In the genomic region with DNA sequence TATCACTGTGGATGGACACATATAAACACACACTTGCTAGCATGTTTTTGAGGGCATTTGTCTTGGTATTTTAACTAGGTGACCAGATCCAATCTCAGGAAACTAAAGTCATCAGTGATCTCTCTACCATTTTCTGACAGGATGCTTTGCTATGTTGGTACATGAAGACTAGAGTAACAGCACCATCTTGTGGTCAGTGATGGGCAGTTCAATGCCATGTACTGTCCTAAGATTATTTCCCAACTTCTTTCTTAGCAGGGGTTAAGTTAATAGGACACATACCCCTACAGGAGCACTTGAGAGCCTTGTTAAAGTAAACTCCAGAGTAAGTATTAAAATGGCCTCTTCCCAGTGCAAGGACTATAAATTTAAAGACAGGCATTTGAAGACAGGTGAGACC, we compare ENCODE assay signal across 9 mouse cellular contexts. TPM values are rescaled to one million over a fixed set of nuclear protein-coding genes. Genes with fewer than 3 reads are reported as not detected.
DNase-seq lines count a peak whose midpoint lies in the region; ATAC-seq lines count a peak whose summit lies in the region.
"Had no signal": no experiment of that assay in that cellular context is flagged by ENCODE, and none has a peak within 500 bp of the region (broad histone marks: within the 10 kb centered on the region; RNA-seq: fewer than 3 reads in every experiment).

No protein-coding gene starts in this region.

- no peaks in the 10 kb centered on the region for H3K4me1 ChIP-seq in liver, embryonic 11.5 days (replicated peaks; ENCODE audit: control insufficient read depth, insufficient read depth, low read length)
- H3K4me1 ChIP-seq in liver, embryonic 12.5 days: no peaks in the 10 kb centered on the region
- no peaks in the 10 kb centered on the region for H3K4me1 ChIP-seq in embryonic facial prominence, embryonic 11.5 days (ENCODE audit: control insufficient read depth, insufficient read depth, low read length)
- H3K4me1 ChIP-seq in neural tube, embryonic 12.5 days: no peaks in the 10 kb centered on the region

- no peak overlapping the region for H3K27ac ChIP-seq in liver, embryonic 11.5 days (ENCODE audit: low read depth, low read length)
- no peak overlapping the region for H3K27ac ChIP-seq in liver, embryonic 12.5 days
- no peak overlapping the region for H3K27ac ChIP-seq in embryonic facial prominence, embryonic 11.5 days (replicated peaks; ENCODE audit: low read depth, low read length)
- H3K27ac ChIP-seq in neural tube, embryonic 12.5 days: no peak overlapping the region

- DNase-seq in liver, embryonic 11.5 days (ENCODE audit: low spot score): no peak
- DNase-seq in embryonic facial prominence, embryonic 11.5 days (ENCODE audit: low spot score): peak; percentile 64
- peak; percentile 23 to 37 for DNase-seq in left cerebral cortex, postnatal 14 days (ENCODE audit: low spot score in 2 of 2)
- no peak for DNase-seq in ovary, postnatal 36 days (ENCODE audit: low spot score)

- H3K27me3 ChIP-seq in liver, embryonic 11.5 days (replicated peaks; ENCODE audit: control insufficient read depth, insufficient read depth, low read length): no peaks in the 10 kb centered on the region
- no peaks in the 10 kb centered on the region for H3K27me3 ChIP-seq in liver, embryonic 12.5 days (replicated peaks)
- no peaks in the 10 kb centered on the region for H3K27me3 ChIP-seq in embryonic facial prominence, embryonic 11.5 days (ENCODE audit: control insufficient read depth, insufficient read depth, low read length)
- no peaks in the 10 kb centered on the region for H3K27me3 ChIP-seq in neural tube, embryonic 12.5 days (replicated peaks)

- H3K4me3 ChIP-seq in liver, embryonic 11.5 days (ENCODE audit: low read depth, low read length): no peak overlapping the region
- no peak overlapping the region for H3K4me3 ChIP-seq in liver, embryonic 12.5 days
- H3K4me3 ChIP-seq in embryonic facial prominence, embryonic 11.5 days (ENCODE audit: low read depth, low read length): no peak overlapping the region
- H3K4me3 ChIP-seq in neural tube, embryonic 12.5 days: no peak overlapping the region
- H3K4me3 ChIP-seq: erythroblast, embryonic 14.5 days had no signal

- intact Hi-C loops in left cerebral cortex, postnatal 14 days (cut with DNase I): loop anchor here (2.0 kb wide), 2 partner anchors 426 to 458 kb away; no protein-coding TSS in a partner anchor

- H3K4me2 ChIP-seq in liver, embryonic 11.5 days: no peak overlapping the region
- H3K4me2 ChIP-seq in liver, embryonic 12.5 days: no peak overlapping the region
- H3K4me2 ChIP-seq in embryonic facial prominence, embryonic 11.5 days (ENCODE audit: low read depth, low read length): no peak overlapping the region
- no peak overlapping the region for H3K4me2 ChIP-seq in neural tube, embryonic 12.5 days (replicated peaks)

- 0 out of 2 replicates have a peak, but pooled peaks have one; percentile 47 for ATAC-seq in liver, embryonic 11.5 days (replicated peaks; ENCODE audit: low FRiP score)
- no peak for ATAC-seq in liver, embryonic 12.5 days
- ATAC-seq in activated CD4-positive, CD25-positive, alpha-beta regulatory T cell, adult 4 months: peak; percentile 38
- ATAC-seq in embryonic facial prominence, embryonic 11.5 days (replicated peaks; ENCODE audit: insufficient number of reproducible peaks, low FRiP score, low TSS enrichment, low read depth): peak; percentile 83
- ATAC-seq in inflammation-experienced regulatory T-cells, adult 6 months: peak; percentile 30
- 0 out of 2 replicates have a peak, but pooled peaks have one; percentile 48 for ATAC-seq in neural tube, embryonic 12.5 days (ENCODE audit: low FRiP score, low read depth)

- no peak overlapping the region for H3K9ac ChIP-seq in liver, embryonic 11.5 days (ENCODE audit: low read depth, low read length)
- H3K9ac ChIP-seq in liver, embryonic 12.5 days: no peak overlapping the region
- no peak overlapping the region for H3K9ac ChIP-seq in embryonic facial prominence, embryonic 11.5 days (replicated peaks; ENCODE audit: low read length)
- no peak overlapping the region for H3K9ac ChIP-seq in neural tube, embryonic 12.5 days

- H3K36me3 ChIP-seq in liver, embryonic 11.5 days (ENCODE audit: control insufficient read depth, insufficient read depth, low read length): no peaks in the 10 kb centered on the region
- no peaks in the 10 kb centered on the region for H3K36me3 ChIP-seq in liver, embryonic 12.5 days
- no peaks in the 10 kb centered on the region for H3K36me3 ChIP-seq in embryonic facial prominence, embryonic 11.5 days (replicated peaks; ENCODE audit: control insufficient read depth, insufficient read depth, low read depth, low read length)
- no peaks in the 10 kb centered on the region for H3K36me3 ChIP-seq in neural tube, embryonic 12.5 days

- H3K9me3 ChIP-seq in liver, embryonic 11.5 days (ENCODE audit: control insufficient read depth, low read length): no peaks in the 10 kb centered on the region
- no peaks in the 10 kb centered on the region for H3K9me3 ChIP-seq in liver, embryonic 12.5 days (replicated peaks)
- no peaks in the 10 kb centered on the region for H3K9me3 ChIP-seq in embryonic facial prominence, embryonic 11.5 days (replicated peaks; ENCODE audit: control insufficient read depth, low read length)
- H3K9me3 ChIP-seq in neural tube, embryonic 12.5 days: no peaks in the 10 kb centered on the region

RNA-seq across cellular contexts. Expression of a gene that starts 33.6 kb away (rescaled TPM):
- polyA plus RNA-seq in liver, embryonic 11.5 days (2014; fragmentation: Nextera tagmentation; extraction: Ambion mirVana): 5.2 and 6.1 TPM in 2 replicates
- 4.6 and 4.9 TPM in 2 replicates for polyA plus RNA-seq in liver, embryonic 12.5 days (2016; fragmentation: Nextera tagmentation; extraction: Ambion mirVana)
- polyA plus RNA-seq in activated CD4-positive, CD25-positive, alpha-beta regulatory T cell, adult 4 months (2017; shearing (Covaris generic)): 100 to 1,000 TPM; 153 to 177 TPM
- 0.80 and 1.2 TPM in 2 replicates for polyA plus RNA-seq in embryonic facial prominence, embryonic 11.5 days (2014; fragmentation: Nextera tagmentation; extraction: Ambion mirVana)
- 100 to 1,000 TPM; 110 to 379 (median 324) TPM for polyA plus RNA-seq in inflammation-experienced regulatory T-cells, adult 6 months (2017; shearing (Covaris generic))
- total RNA-seq in left cerebral cortex, postnatal 14 days (2021): under 1 TPM in 1 of 2 experiments, not detected in 1; 0.31 TPM
- polyA plus RNA-seq in neural tube, embryonic 12.5 days (2016; fragmentation: Nextera tagmentation; extraction: Ambion mirVana): 0.24 and 0.41 TPM in 2 replicates

RNA-seq across cellular contexts. Expression of a gene that starts 42.6 kb away (rescaled TPM):
- polyA plus RNA-seq in liver, embryonic 11.5 days (2014; fragmentation: Nextera tagmentation; extraction: Ambion mirVana): not detected in 2 replicates
- polyA plus RNA-seq in liver, embryonic 12.5 days (2016; fragmentation: Nextera tagmentation; extraction: Ambion mirVana): not detected in 2 replicates
- polyA plus RNA-seq in activated CD4-positive, CD25-positive, alpha-beta regulatory T cell, adult 4 months (2017; shearing (Covaris generic)): under 1 TPM in 1 of 2 experiments, not detected in 1; 0.53 TPM
- not detected in 2 replicates for polyA plus RNA-seq in embryonic facial prominence, embryonic 11.5 days (2014; fragmentation: Nextera tagmentation; extraction: Ambion mirVana)
- polyA plus RNA-seq in inflammation-experienced regulatory T-cells, adult 6 months (2017; shearing (Covaris generic)): under 1 TPM in 2 of 3 experiments, not detected in 1; 0.46 to 0.67 TPM
- not detected for total RNA-seq in left cerebral cortex, postnatal 14 days (2021)
- not detected in 2 replicates for polyA plus RNA-seq in neural tube, embryonic 12.5 days (2016; fragmentation: Nextera tagmentation; extraction: Ambion mirVana)
- polyA plus RNA-seq: erythroblast, embryonic 14.5 days had no signal

Comparison
In these comparisons a context has a peak if more than half of its experiments do, and no peak if none do; other contexts are left out.
1. DNase-seq: peak in embryonic facial prominence, embryonic 11.5 days (single experiment) and left cerebral cortex, postnatal 14 days (2 of 2); none in liver, embryonic 11.5 days (single experiment) and ovary, postnatal 36 days (single experiment).
2. RNA of a gene that starts 33.6 kb away (polyA plus RNA-seq): 110 to 379 TPM in inflammation-experienced regulatory T-cells, adult 6 months and 153 to 177 TPM in activated CD4-positive, CD25-positive, alpha-beta regulatory T cell, adult 4 months; 5.2 to 6.1 TPM in liver, embryonic 11.5 days, 4.6 to 4.9 TPM in liver, embryonic 12.5 days, 0.80 to 1.2 TPM in embryonic facial prominence, embryonic 11.5 days and 0.24 to 0.41 TPM in neural tube, embryonic 12.5 days; every median in the first group is over 10 times any median in the second.